Mouse (Mus musculus) heart, adult 18-20 months (tissue): ENCODE measurements at regions not wholly inside any gene's neighbourhood (a gene's known extent, or its start where the extent isn't known, plus 50 kb on each side); places are given as distances from the start of the nearest gene placed in this dataset.

Experiments
- DNase-seq, 2 experiments: peaks; one replicate each; pipeline ENCODE4 v3.0.0; 2021 to 2022; ENCODE audit warnings: mixed read lengths in 1 of 2

DNA sequence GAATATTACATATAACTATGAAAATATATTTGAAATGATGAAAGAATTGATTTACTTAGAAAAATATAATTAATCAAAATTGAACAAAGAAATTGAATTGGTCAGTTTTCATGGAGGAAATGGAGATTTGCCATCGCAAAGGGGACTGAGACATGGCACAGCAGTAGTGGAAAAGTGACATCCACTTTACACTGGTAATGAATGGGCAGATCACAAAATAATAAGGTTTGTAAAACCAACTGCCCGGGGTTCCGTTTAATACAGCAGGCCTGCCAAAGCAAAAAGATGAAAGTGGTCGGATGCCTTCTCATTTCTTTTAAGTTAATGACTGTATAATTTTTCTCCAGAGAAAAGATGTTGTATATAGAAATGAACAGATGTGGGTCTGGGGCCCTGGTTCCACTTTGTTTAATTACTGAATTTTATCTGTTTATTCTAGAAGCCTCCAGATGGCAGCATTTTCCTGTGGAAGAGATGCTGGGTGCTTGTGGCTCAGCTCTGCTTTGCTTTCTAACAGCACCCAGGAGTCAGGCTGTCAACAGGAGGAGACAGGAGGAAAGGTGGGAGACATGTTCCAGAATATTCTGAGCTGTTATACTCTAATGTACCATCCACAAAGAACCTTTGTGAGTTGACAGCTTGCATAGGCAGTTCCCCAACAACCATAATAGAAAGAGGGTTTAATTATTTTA lies 75.6 kb upstream of the Fbxl17 start:
- DNase-seq, result peak; percentile 18 to 59

DNA sequence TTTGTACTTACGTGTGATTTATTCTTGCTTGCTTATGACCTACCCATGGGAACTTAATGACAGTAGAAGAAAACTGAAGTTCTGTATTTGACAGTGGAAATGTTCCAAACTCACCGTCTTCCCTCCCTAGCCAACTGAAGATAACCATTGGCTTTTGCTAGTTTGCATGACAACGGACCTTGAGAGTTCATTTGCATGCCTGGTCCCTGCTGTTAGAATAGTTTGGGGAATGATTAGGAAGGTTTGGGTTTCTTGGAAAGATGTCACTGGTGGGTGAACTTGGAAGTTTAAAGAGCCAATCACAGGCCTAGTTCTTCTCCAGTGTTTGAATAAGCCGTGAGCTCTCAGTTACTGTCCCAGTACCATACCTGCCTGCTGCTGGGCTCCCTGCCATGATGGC lies 83.1 kb upstream of the Fbxl17 start:
- DNase-seq, result no peak

DNA sequence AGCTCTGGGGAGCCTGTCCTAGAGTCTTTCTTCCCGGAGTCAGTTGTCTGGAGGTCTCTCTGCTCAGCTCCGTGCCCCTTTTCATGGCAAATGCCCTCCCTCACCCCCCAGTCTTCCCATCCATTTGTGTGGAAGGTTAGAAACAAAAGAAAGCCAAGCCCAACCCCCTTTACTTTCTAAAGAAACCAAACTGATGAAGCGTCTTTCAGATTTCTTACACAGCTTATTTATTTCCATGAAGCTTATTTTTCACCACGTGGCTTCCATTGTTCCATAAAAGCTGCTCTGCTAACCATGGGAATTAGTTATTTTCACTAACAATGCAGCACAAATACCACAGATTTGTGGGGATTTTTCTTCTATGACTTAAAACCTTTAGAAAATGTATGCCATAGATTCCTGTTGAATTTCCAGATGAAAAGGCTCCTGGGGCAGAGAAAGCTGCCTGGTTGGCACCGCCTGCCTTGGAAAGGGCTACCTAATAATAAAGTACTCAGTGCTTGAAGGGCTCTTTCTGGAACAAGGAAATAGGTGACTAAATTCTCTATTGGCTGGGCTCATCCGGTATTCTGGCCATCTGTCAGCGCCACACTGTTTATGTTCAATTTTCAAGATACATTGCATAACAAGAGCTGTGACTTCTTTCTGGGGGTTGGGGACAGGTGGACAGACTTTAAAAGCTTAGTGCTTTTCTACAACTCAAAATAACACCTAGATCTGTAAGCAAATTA lies 107.4 kb upstream of the Fbxl17 start:
- no peak for DNase-seq

DNA sequence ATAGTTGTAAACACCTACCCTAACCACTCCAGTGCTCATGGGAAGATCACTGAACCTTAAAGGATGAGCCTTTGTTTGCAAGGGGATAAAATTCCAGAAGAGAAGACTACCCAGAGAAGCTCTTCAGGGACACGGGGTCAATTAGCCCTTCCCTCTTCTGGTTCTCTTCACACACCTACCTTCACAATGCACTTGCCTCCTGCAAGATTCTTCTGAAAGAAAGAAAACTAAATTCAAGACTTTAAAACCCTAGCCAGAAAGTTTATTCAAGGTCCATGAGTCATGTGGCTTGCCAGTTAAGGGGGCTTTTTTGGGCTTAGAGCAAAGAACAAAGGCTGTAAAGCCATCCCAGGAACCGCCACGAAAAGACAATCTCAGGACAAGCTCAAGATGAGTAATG lies 122.9 kb upstream of the Fbxl17 start:
- no peak for DNase-seq

DNA sequence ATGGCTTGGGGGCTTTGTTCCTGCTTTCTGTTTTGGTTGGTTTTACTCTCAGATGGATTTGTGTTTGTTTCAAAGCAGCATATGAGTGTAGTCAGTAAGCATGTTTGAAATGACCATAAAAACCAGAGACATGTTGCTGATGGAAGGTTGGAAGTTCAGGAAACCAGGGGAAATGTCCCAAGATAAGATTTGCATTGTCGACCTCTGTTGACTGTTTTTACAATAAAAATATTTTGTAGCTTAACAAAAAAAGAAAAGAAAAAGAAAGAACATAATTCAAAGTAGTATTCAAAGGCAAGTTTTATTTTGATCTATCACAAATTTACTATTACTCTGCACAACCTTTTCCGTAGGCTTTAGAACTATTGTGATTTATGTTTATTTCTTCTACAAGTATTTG lies 137.8 kb upstream of the Fbxl17 start:
- DNase-seq, result no peak

GRCm38 (mm10) chr17:63644390-63644789 lies 144.6 kb upstream of the Fbxl17 start:
- DNase-seq, result peak; percentile 70 to 71

DNA sequence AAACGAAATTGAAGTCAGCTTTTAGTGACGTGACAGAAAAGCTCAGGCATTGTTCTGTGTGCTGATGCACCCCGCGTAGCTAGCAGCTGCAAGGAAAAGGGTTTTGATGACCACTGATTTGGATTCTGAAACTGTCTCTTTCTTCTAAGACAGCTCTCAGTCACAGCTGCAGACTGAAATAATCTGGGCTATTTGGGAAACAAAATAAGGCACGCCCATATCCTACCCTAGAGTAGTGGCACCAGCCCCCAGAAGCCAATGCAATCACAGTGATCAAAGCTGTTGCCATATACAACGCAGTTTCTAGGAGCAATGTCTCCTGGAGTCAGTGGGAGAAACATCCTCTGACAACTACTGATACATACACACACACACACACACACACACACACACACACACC lies 157.9 kb upstream of the Fbxl17 start:
- DNase-seq, result no peak

- peak; percentile 72 to 85 for DNase-seq
Observed at GRCm38 (mm10) chr17:63660841-63661481, 161.1 kb upstream of the Fbxl17 start.

- DNase-seq, result peak; percentile 61 to 70
Observed at GRCm38 (mm10) chr17:63661584-63661983, 161.8 kb upstream of the Fbxl17 start.

DNA sequence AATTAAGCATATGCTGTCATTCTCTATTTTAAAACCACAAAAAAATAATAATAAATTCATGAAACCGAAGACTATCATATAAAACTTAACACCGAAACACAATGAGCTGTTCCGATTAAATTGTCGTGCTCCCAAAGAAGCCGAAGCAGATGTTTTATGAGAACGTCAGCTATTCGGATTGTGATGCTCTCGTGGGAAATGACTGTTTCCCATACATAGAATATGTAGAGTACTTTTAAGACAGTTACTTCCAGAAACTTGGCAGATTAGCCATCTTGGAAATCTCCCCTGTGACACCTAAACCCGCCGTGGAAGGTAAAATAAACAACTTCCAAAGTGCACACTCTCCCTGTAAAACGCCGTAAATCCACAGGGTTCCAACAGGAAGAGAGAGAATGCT lies 162.4 kb upstream of the Fbxl17 start:
- peak in 1 of 2 experiments; percentile 16 for DNase-seq

DNA sequence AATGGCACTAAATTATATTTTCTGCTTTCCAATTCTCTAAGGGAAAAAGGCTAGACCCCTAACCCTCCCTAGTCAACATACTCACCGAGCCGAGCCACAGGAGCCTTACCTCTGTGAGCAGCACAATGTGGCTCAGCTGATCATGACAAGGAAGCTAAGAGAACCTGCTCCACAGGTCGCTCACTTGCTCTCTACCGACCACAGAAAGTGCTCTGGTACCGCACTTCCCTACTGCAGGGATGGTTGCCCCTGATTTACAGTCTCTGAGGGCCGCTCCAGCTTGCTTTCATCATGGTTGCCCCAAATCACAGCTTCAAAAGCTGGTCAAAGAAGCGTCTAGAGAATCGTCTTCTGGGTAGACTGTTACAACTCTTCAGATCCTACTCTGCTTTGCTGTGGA lies 177.0 kb upstream of the Fbxl17 start:
- DNase-seq, result no peak

DNA sequence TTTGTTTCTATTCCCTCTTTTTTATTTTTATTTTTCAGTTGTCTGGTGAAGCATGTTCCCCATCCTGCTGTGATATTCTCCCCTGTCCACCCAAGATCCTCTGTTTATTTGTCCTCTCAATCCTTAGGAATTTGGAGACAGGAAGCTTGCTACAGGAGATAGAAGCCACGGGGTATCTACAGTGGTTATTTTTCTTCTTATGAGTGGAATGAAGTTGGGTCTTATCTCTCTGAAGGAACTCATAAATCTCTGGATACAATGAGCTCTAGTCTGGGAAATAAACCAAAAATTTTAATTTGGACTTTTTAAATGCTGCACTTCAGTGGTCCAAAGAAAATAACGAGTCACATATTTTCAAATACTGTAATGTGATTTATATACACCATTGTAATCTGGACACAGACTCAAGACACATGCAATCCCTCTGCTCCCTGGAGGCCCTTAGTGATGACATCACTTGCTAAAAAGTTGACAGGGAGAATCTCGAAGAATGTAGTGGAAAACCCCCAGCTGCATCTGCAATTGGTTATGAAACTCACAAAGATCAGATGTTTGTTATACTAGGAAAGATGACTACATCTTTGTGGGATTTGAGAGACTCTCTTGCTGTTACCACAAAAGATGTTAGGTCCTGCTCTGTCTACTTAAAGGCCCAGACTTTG lies 178.3 kb upstream of the Fbxl17 start:
- DNase-seq, result peak; percentile 79 to 86

GRCm38 (mm10) chr17:63680479-63680878 lies 180.7 kb upstream of the Fbxl17 start:
- no peak for DNase-seq

GRCm38 (mm10) chr17:63683345-63683744 lies 179.5 kb upstream of the Fer start:
- DNase-seq, result no peak

- DNase-seq, result no peak
Observed at GRCm38 (mm10) chr17:63684026-63684425, 178.8 kb upstream of the Fer start.

- no peak for DNase-seq
Observed at GRCm38 (mm10) chr17:63685956-63686355, 176.9 kb upstream of the Fer start.

DNA sequence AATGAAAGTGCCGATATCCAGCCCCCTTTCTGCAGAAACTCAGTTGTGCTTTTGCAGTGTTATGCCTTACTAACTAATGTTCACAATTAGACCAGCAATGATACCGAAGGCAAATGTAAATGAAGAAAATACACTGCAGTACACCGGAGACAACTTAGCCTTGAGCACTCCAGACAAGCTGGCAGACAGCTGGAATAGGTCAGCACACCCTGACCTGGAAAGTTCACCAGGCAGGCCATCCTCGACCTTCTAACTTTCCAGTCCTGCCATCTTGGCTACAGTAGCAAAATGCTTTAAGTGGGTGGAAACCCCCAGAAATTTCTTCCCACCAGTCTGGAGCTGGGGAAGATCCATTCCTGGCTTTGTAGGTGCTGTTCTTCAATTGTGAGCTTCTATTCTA lies 176.5 kb upstream of the Fer start:
- DNase-seq, result no peak

- DNase-seq, result peak; percentile 24 to 64
Observed at GRCm38 (mm10) chr17:63689291-63689690, 173.6 kb upstream of the Fer start.

GRCm38 (mm10) chr17:63690829-63691689 lies 171.8 kb upstream of the Fer start:
- DNase-seq, result no peak

GRCm38 (mm10) chr17:63691690-63691968 lies 171.2 kb upstream of the Fer start:
- peak; percentile 12 to 18 for DNase-seq

DNA sequence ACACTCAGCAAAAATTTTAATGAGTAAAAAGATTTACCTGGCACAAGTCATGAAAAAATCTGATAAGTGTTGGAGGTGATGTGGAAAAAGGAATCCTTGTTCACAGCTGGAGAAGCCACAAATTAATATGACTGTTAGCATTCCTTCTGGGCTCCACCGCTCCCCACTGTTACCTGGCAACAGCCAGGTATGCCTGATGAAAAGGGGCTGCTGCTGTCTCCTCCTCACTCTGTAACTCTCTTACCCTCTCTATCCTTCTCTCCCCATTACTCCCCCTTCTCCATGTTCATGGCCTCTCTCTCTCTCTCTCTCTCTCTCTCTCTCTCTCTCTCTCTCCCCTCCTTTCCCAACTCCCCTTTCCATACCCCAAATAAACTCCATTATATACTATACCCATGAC lies 169.6 kb upstream of the Fer start:
- no peak for DNase-seq

GRCm38 (mm10) chr17:63699537-63699936 lies 163.3 kb upstream of the Fer start:
- no peak for DNase-seq
